Mouse (Mus musculus): ENCODE results near the gene C1qtnf5.

Gene C1qtnf5

GRCm38 (mm10) chr9:44133287-44133686, 26.2 kb downstream of the C1qtnf5 start:
- DNase-seq (ENCODE audit: low spot score): no peak

GRCm38 (mm10) chr9:44134101-44134850, 27.2 kb downstream of the C1qtnf5 start, which contains the start of gene Mcam:
Gene Mcam (plus strand): TSS chr9:44134469.
- no peak for DNase-seq (ENCODE audit: low spot score)

GRCm38 (mm10) chr9:44134851-44135730, 28.0 kb downstream of the C1qtnf5 start:
- DNase-seq (ENCODE audit: low spot score): no peak

GRCm38 (mm10) chr9:44135731-44136411, 28.8 kb downstream of the C1qtnf5 start:
- DNase-seq (ENCODE audit: low spot score): no peak

- DNase-seq (ENCODE audit: low spot score): no peak
Observed at GRCm38 (mm10) chr9:44137846-44138245, 30.8 kb downstream of the C1qtnf5 start.

- no peak for DNase-seq (ENCODE audit: low spot score)
Observed at GRCm38 (mm10) chr9:44141951-44142350, 34.9 kb downstream of the C1qtnf5 start.

- DNase-seq (ENCODE audit: low spot score): no peak
Observed at GRCm38 (mm10) chr9:44143421-44143820, 36.4 kb downstream of the C1qtnf5 start.

- DNase-seq (ENCODE audit: low spot score): no peak
Observed at GRCm38 (mm10) chr9:44144023-44144717, 37.1 kb downstream of the C1qtnf5 start.

- no peak for DNase-seq (ENCODE audit: low spot score)
Observed at GRCm38 (mm10) chr9:44144718-44145060, 37.6 kb downstream of the C1qtnf5 start.

GRCm38 (mm10) chr9:44147290-44147689, 40.2 kb downstream of the C1qtnf5 start:
- DNase-seq (ENCODE audit: low spot score): no peak

Measured in ovary, postnatal 10 days (tissue).